Mouse (Mus musculus): Measurements from ENCODE around the gene Arhgef28.

- TF ChIP-seq CTCF (IDR thresholded peaks at IDR 0.05; ENCODE audit: extremely low read depth, insufficient read depth, insufficient read length, insufficient replicate concordance), result no peak
- TF ChIP-seq POLR2A (IDR thresholded peaks at IDR 0.05; ENCODE audit: low read depth, low read length), result no peak
Observed at GRCm38 (mm10) chr13:98117566-98118254, 88.5 kb downstream of the Arhgef28 start.
